Mouse (Mus musculus) heart, adult 18-20 months (tissue): Measurements from ENCODE around the gene 4930590J08Rik. TPM values are rescaled to one million over a fixed set of nuclear protein-coding genes. Genes with fewer than 3 reads are reported as not detected.
A peak's percentile ranks its signal among the peaks of the same experiment; 100 is the strongest.
"Not testable (repeated sequence)": the region's sequence is repeated elsewhere in the genome, so short reads cannot be mapped to it uniquely, and the experiment has no call there.

Source experiments
- DNase-seq, 2 experiments: peaks; one replicate each; pipeline ENCODE4 v3.0.0; 2021 to 2022; ENCODE audit warnings: mixed read lengths in 1 of 2
- long read RNA-seq, 2 experiments: library from polyadenylated mRNA; stranded (forward); transcript quantifications; one replicate each; pipeline ENCODE4 v2.0.0; 2021
- total RNA-seq, 2 experiments: library from RNA; stranded (reverse); gene quantifications; 2 replicates each; pipeline ENCODE4 v1.2.3; 2021

4930590J08Rik gene
- under 1 TPM; 0.60 to 0.67 TPM for total RNA-seq
- long read RNA-seq, experiment 1 = 0 reads
- long read RNA-seq, experiment 2 = 0 reads

GRCm38 (mm10) chr6:91902509-91902908 lies at the start of gene 4930590J08Rik:
4930590J08Rik (plus strand) TSS chr6:91902809.
- DNase-seq = not testable (repeated sequence)

GRCm38 (mm10) chr6:91858339-91858738 lies 44.3 kb upstream of the 4930590J08Rik start:
- DNase-seq = no peak

GRCm38 (mm10) chr6:91862848-91863247 lies 39.8 kb upstream of the 4930590J08Rik start:
- no peak for DNase-seq

GRCm38 (mm10) chr6:91864595-91864994 lies 38.0 kb upstream of the 4930590J08Rik start:
- DNase-seq = no peak

GRCm38 (mm10) chr6:91865601-91866000 lies 37.0 kb upstream of the 4930590J08Rik start:
- DNase-seq = no peak

GRCm38 (mm10) chr6:91868091-91868490 lies 34.5 kb upstream of the 4930590J08Rik start:
- DNase-seq = no peak

- DNase-seq = no peak
Measured at GRCm38 (mm10) chr6:91872781-91873180, 29.8 kb upstream of the 4930590J08Rik start.

- peak; percentile 97 for DNase-seq
Measured at GRCm38 (mm10) chr6:91877885-91878651, 24.5 kb upstream of the 4930590J08Rik start, which contains the start of gene Ccdc174. Ccdc174 (plus strand) TSS chr6:91878053.

- DNase-seq = no peak
Measured at GRCm38 (mm10) chr6:91883859-91884258, 18.8 kb upstream of the 4930590J08Rik start.

- no peak for DNase-seq
Measured at GRCm38 (mm10) chr6:91889255-91889906, 13.2 kb upstream of the 4930590J08Rik start.

GRCm38 (mm10) chr6:91890615-91891014 lies 12.0 kb upstream of the 4930590J08Rik start:
- no peak for DNase-seq

- no peak for DNase-seq
Measured at GRCm38 (mm10) chr6:91891776-91892175, 10.8 kb upstream of the 4930590J08Rik start.

GRCm38 (mm10) chr6:91896783-91897182 lies 5.8 kb upstream of the 4930590J08Rik start:
- DNase-seq = no peak

- peak; percentile 73 to 90 for DNase-seq
Measured at GRCm38 (mm10) chr6:91901505-91901904, 1.1 kb upstream of the 4930590J08Rik start.

- no peak for DNase-seq
Measured at GRCm38 (mm10) chr6:91914011-91914410, 11.4 kb downstream of the 4930590J08Rik start.

GRCm38 (mm10) chr6:91917286-91917685 lies 14.7 kb downstream of the 4930590J08Rik start:
- no peak for DNase-seq

- DNase-seq = no peak
Measured at GRCm38 (mm10) chr6:91917716-91918115, 15.1 kb downstream of the 4930590J08Rik start.

GRCm38 (mm10) chr6:91931231-91931630 lies 28.6 kb downstream of the 4930590J08Rik start:
- DNase-seq = no peak

- DNase-seq = no peak
Measured at GRCm38 (mm10) chr6:91938491-91938890, 35.9 kb downstream of the 4930590J08Rik start.

- DNase-seq = no peak
Measured at GRCm38 (mm10) chr6:91948426-91948825, 45.8 kb downstream of the 4930590J08Rik start.

- DNase-seq = not testable (repeated sequence)
Measured at GRCm38 (mm10) chr6:91958015-91958414, 55.4 kb downstream of the 4930590J08Rik start.

GRCm38 (mm10) chr6:91960028-91960811 lies 57.6 kb downstream of the 4930590J08Rik start:
- peak; percentile 62 to 78 for DNase-seq
